Mouse (Mus musculus): ENCODE results near the gene Wwox.

- no peak for TF ChIP-seq POLR2A (IDR thresholded peaks at IDR 0.05; ENCODE audit: low read depth, low read length)
- no peak for TF ChIP-seq CTCF (conservative IDR thresholded peaks at IDR 0.05 in 1 of 2, IDR thresholded peaks at IDR 0.05 in 1 of 2; ENCODE audit: low read depth in 2 of 2, low read length in 2 of 2)
- TF ChIP-seq SMC3 (IDR thresholded peaks at IDR 0.05; ENCODE audit: low read depth, low read length), result no peak
- TF ChIP-seq MXI1 (IDR thresholded peaks at IDR 0.05; ENCODE audit: low read depth, low read length), result no peak
Measured at GRCm38 (mm10) chr8:114973002-114973461, 533.6 kb downstream of the Wwox start.
